Mouse (Mus musculus) gastrocnemius, adult 2 months (tissue): Measurements from ENCODE around the gene Lpin2. TPM values are rescaled to one million over a fixed set of nuclear protein-coding genes. Genes with fewer than 3 reads are reported as not detected.

Source experiments
- DNase-seq: peaks from one replicate; pipeline ENCODE4 v3.0.0; 2022
- H3K27ac ChIP-seq: fragments of 200-600 bp; 2 replicates; pipeline ENCODE4 v1.8.1; 2022; ENCODE audit warnings: mild to moderate bottlenecking
- H3K4me3 ChIP-seq: fragments of 200-600 bp; 2 replicates; pipeline ENCODE4 v1.8.1; 2022; ENCODE audit warnings: mild to moderate bottlenecking, moderate library complexity
- CTCF ChIP-seq: fragments of 200-600 bp; IDR thresholded peaks from 2 replicates; pipeline ENCODE4 v1.8.1; 2022; ENCODE audit warnings: antibody characterized with exemption, mild to moderate bottlenecking, moderate library complexity
- intact Hi-C: fragments of 180-260 bp; cut with DNase I; formaldehyde crosslinking; loops from one replicate; pipeline ENCODE4 v1.15.1; 2025
- total RNA-seq, 2 experiments: library from RNA; stranded (reverse); gene quantifications; 2 replicates each; pipeline ENCODE4 v1.2.3; 2021

Lpin2 gene
- total RNA-seq, 2 experiments from 2014 or later = 5.3 to 5.6 TPM

GRCm38 (mm10) chr17:71179551-71180309, 2.6 kb upstream of the Lpin2 start:
- no peak for DNase-seq
- TF ChIP-seq CTCF = no peak
- Histone ChIP-seq H3K27ac (no peak overlapping the region), H3K4me3 (no peak overlapping the region)
- intact Hi-C loops = loop anchor here (5.0 to 10.0 kb wide), 2 partner anchors 47 to 175 kb away; partner anchors contain the start of genes Myl12a and Myom1

DNA sequence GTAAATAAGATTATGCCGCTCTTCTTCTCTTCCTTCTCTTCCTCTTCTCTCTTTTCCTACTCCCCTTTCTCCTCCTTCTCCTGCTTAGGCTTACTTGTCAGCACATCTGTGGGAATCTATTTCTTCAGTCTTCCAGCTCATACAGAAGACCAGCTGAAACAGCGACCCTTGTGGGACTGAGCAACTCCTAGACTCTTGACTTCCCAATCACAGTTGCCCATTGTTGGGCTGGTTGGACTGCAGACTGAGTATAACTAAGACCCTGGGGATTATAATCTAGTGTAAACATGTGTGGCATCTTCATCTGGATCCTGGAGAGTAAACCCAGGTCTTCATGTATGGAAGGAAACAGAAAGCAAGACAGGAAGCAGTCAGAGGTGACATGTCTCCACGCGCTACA, 1.8 kb upstream of the Lpin2 start:
- no peak for TF ChIP-seq CTCF
- no peak overlapping the region for H3K4me3 ChIP-seq
- no peak overlapping the region for H3K27ac ChIP-seq
- intact Hi-C loops = loop anchor here (5.0 to 10.0 kb wide), 2 partner anchors 48 to 176 kb away; partner anchors contain the start of genes Myl12a and Myom1
- DNase-seq = no peak

DNA sequence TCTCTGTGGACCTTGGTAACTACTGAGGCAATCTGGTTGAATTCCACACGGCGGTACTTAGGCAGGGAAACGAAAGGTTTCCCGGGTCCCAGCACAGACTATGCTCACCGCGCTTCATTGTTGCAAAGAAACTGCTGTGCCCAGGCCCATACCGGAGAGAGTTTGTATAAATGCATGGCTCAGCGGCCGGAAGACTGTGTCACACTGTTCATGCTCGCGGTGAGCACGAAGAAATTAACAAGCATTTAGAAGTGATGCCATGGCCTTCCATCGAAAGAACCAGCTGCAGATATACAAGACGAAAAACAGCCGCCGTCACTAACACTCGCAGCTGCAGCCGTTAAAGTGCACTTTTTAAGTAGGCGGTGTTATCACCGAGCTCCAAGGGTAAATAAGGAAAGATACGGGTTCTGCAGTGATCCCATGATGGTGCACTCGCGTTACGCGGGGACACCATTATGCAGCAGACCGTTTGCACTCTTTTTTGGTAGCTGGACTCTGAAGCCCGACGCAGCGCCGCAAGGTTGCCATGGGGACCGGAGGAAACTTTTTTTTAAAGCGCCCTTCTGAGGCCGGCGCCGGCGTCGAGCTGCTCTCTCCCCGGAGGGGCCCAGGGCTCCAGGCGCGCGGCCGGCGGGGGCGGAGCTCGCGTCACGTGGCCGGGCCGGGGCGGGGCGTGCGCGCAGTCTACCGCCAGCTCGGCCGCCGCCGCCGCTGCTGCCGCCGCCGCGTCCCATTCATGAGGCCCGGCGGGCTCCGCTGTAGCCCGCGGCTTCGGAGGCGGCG, 704 bp downstream of the Lpin2 start:
- Histone ChIP-seq H3K4me3 (peak overlapping the region; percentile 89), H3K27ac (peak overlapping the region; percentile 82)
- TF ChIP-seq CTCF = no peak
- intact Hi-C loops = loop anchor here (1.0 to 10.0 kb wide), 3 partner anchors 51 to 178 kb away; partner anchors contain the start of genes Myl12a and Myom1
- DNase-seq = peak; percentile 94

GRCm38 (mm10) chr17:71183657-71184261, 1.4 kb downstream of the Lpin2 start:
- TF ChIP-seq CTCF = no peak
- DNase-seq = peak; percentile 52
- intact Hi-C loops = loop anchor here (5.0 to 10.0 kb wide), 2 partner anchors 51 to 179 kb away; partner anchors contain the start of genes Myl12a and Myom1
- H3K4me3 ChIP-seq = peak overlapping the region; percentile 89
- peak overlapping the region; percentile 82 for H3K27ac ChIP-seq

DNA sequence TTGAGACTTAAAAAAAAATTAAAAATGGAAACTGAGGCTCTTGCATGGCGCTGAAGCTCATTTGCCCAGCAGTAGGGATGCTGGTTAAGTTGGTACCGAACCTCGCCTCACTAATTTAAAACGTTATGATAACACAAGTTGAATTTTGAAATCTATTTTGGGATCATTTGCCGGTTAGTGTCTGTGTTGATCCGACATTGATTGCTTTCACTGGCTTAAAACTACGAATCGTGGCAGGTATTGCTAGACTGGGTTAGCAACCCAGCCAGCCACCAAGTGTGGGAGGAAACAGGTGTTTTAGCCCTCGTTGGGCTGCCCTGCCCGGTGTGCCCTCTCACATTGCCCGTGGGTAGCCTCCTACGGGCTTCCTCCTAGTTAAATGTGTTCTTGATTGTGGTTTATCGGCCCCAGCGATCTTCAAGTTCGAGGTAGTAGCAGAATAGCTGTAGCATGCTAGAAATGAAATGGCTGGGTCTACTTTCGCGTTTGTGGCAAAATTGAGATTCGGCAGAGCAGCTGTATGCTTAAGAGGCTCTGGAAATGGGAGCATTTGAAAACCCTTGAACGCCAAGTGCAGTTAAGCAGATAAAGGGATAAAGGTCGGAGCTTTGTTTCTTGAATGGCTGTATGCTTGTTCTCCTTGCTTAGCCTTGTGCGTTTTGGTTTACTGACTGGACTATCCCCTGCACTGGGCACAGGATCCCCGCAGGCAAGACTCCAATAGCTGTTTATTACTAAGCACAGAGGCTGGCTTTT, 2.2 kb downstream of the Lpin2 start:
- DNase-seq = peak; percentile 42
- H3K27ac ChIP-seq = peak overlapping the region; percentile 82
- no peak for TF ChIP-seq CTCF
- peak overlapping the region; percentile 89 for H3K4me3 ChIP-seq
- intact Hi-C loops = loop anchor here (5.0 to 10.0 kb wide), 2 partner anchors 52 to 180 kb away; partner anchors contain the start of genes Myl12a and Myom1

DNA sequence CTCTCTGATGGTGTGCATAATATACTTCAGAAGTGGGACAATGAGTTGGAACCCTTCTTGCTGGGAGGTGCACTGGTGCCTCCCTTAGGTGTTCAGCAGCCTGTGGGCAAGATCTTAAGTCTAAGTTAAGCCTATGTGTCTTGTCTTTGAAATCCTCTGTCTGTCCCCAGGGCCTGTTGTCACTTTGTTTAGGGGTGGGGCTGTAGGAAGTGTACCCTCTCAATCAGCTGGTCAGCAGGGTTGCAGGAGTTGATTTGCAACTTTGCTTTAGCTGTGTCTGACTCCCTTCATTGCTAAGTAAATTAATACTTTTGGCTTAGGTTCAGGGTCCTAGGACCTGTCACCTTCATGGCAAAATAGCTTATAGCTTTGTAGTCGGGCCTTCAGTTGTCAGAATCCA, 3.0 kb downstream of the Lpin2 start:
- no peak for TF ChIP-seq CTCF
- H3K4me3 ChIP-seq = peak overlapping the region; percentile 89

GRCm38 (mm10) chr17:71190589-71190988, 8.2 kb downstream of the Lpin2 start:
- TF ChIP-seq CTCF = no peak
- DNase-seq = no peak
- Histone ChIP-seq H3K27ac (no peak overlapping the region), H3K4me3 (no peak overlapping the region)
- intact Hi-C loops = no loop called here

More for the DNA sequence above, 3.0 kb downstream of the Lpin2 start:
- no peak for DNase-seq
- intact Hi-C loops = loop anchor here (10.0 kb wide), 1 partner anchor 181 kb away; the partner anchor contains the start of genes Myl12a and Myom1
- peak overlapping the region; percentile 82; the same call in 1 of the 2 replicates for H3K27ac ChIP-seq

DNA sequence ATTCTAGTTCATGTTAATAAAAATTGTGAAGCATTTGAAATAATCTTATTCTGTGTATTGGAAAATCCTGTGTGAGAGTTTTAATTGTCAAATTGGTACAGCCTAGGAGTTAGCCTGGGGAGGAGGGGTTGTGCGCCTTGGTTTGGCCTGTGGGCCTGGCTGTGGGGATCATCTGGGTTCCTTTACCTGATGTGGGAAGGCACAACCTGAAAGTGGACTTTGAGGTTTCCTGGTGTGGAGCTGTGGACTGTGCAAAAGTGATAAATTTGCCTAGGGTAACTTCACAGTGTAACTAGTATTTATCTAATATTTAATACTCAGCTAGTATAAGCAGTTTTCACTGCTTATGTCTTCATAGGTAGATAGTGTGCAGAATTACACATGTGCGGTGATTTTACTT, 8.7 kb downstream of the Lpin2 start:
- Histone ChIP-seq H3K4me3 (no peak overlapping the region), H3K27ac (no peak overlapping the region)
- DNase-seq = no peak
- no peak for TF ChIP-seq CTCF
- intact Hi-C loops = no loop called here

- no peak for DNase-seq
- intact Hi-C loops = no loop called here
- TF ChIP-seq CTCF = no peak
- no peak overlapping the region for H3K27ac ChIP-seq
- H3K4me3 ChIP-seq = no peak overlapping the region
These were observed 9.5 kb downstream of the Lpin2 start for GRCm38 (mm10) chr17:71191651-71192419.

GRCm38 (mm10) chr17:71193019-71193418, 10.7 kb downstream of the Lpin2 start:
- TF ChIP-seq CTCF = no peak
- no peak for DNase-seq
- intact Hi-C loops = no loop called here
- H3K4me3 ChIP-seq = no peak overlapping the region
- no peak overlapping the region for H3K27ac ChIP-seq

DNA sequence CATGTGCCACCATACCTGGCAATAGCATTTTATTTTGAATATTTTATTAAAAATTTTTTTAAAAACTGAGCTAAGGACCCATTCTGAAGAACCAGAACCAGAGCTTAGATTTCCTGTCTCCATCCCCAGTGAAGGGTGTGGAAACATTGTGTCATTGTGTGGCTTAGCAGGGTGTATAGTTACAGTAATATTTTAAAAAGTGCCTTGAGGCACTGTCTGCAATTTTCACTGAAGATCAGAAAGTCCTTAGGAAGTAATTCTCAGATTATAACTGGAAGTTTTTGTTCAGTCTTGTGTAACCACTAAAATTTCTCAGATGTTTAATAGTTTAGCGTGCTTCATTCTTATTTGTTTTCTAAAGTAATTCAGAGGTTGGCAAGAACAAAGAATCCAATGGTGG, 11.1 kb downstream of the Lpin2 start:
- intact Hi-C loops = no loop called here
- TF ChIP-seq CTCF = no peak
- no peak overlapping the region for H3K4me3 ChIP-seq
- H3K27ac ChIP-seq = no peak overlapping the region
- DNase-seq = no peak
